Mouse (Mus musculus) layer of hippocampus, adult 8-10 months (tissue): Measurements from ENCODE around the gene Prkn. TPM values are rescaled to one million over a fixed set of nuclear protein-coding genes. Genes with fewer than 3 reads are reported as not detected.

ENCODE experiments used
- DNase-seq, 2 experiments: peaks; one replicate each; pipeline ENCODE4 v3.0.0; 2022; ENCODE audit warnings: low spot score in 2 of 2
- total RNA-seq, 4 experiments: library from RNA; stranded (reverse); gene quantifications; 2 replicates each; pipeline ENCODE4 v1.2.4; 2022

Prkn gene
- total RNA-seq, 4 experiments from 2014 or later, result 18.5 to 25.7 (median 19.9) TPM

DNA sequence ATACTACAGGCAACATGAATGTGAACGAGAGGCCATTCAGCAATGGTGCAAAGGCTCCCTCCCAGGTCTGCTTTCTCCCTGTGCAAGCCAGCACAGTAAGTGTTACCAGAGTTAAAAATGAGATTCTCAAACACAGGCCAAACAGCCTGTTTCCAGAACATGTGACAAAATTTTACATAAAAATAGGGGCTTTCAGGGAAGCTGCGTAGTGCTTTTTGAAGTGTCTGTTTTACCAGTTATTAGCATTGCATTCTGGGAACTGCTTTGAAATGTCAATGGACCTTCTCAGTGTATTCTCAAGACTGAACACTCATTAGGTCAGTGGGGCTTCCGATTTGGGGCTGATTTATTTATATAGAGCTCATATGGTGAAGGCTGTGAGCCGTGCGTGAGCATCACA is 799.6 kb downstream of the Prkn start:
- DNase-seq, result no peak

DNA sequence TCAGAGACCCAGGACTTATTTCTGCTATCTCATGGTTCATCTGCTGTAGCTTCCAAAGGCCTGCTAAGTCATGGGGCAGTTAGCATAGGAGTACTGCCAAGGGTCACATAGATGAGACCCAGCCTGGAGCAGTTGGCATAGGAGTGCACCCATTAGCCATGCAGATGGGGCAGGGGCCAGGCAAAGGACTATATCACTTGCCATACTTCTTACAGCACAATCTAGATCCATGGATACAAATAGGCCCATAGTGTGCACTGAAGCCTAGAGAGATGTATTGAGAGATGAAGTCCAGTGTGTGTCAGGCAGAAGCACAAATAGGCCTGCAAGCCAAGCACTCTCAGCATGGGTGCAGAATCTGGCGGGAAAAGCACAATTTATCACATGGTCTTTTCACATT is 802.1 kb downstream of the Prkn start:
- no peak for DNase-seq

DNA sequence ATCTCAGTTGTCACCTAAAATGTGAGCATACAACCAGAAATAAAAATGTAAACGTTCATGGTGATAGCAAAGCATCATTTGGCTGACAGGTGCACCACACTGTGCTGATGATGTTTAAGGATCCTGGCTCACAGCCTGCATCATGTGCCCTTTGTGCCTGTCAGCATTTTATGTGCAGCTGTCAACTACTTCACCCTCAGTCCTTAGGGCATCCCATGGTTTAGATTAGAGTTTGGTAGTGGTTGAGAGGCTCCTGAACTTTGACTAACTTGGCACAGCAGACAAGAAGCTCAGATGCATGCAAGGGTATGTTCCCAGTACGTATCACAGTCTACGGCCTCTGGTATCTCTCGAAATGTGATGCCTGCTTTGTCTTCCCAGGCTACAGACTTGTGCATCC is 803.8 kb downstream of the Prkn start:
- no peak for DNase-seq

DNA sequence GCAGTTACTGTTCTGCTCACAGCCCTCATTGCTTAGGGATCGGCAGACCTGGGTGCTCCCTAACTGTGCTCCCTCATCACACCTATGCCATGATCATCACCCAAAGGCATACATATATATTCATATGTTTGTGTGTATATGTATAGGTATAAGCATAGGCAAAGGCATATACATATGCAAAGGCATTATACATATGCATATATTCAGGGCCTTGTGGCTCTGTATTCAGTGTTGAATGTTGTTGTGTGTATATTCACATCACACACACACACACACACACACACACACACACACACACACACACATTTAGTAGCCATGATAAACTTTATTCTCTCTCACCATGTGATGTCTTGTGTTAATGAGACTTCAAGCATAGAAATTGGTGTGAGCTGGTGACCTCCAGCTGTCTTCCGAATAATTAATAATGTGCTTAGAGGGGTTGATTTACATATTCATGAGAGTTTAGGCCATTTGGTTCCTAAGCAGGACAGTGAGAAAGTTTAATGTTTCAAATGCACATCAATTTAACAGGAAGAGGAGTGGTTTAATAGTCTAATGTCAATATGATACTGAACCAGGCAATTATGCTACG is 804.8 kb downstream of the Prkn start:
- no peak for DNase-seq

DNA sequence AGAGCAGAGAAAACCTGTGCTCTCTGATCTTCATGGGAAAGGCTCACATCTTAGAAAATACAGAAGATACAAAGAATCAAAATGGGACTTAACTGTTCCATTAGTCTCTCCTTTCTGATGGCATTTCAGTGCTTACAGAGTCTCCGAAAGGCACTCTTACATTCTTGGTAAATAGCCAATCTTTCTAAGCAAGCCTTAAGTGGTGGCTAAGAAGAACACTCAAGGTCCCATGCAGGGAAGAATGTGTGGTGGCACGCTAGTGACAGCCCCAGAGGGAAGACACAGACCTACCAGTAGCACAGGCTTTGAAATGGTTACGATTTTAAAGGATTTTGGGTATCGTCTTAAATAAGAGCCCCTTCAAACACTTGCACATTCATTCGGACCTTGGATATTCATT is 816.2 kb downstream of the Prkn start:
- DNase-seq, result no peak

DNA sequence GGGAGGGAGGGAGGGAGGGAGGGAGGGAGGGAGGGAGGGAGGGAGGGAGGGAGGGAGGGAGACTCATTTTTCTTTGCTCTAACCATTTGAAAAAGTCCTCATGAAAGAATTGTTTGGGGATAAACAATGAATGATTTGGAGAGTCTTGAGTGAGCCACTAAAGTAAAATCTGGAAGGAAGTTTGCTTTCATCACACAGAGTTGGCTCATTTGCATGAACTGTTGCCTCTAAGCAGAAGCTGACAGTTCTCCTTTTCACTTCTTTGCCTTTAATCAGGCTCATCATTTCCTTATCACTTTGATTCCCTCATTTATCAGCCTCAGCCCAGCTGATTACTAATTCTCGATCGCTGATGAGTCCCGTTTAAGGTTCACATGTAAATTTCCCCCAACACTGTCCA is 816.7 kb downstream of the Prkn start:
- DNase-seq, result no peak

DNA sequence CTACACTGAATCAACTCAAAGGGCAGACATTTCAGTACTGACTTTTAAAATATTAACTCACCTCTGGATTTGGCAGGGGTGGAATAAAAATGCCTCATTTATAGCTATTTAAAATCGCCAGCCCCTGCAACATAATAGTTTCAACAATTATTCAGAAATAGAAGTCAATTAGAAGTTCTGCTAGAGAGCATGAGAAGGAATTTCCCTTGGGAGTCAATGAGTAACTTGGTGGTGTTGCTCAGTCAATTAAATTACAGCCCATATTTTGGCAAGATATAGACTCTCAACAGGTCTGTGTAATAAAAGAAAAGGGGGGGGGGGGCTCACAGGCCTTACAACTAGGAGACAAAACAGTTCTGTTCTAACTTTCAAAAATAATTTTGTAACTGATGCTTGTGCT is 821.7 kb downstream of the Prkn start:
- DNase-seq, result no peak

DNA sequence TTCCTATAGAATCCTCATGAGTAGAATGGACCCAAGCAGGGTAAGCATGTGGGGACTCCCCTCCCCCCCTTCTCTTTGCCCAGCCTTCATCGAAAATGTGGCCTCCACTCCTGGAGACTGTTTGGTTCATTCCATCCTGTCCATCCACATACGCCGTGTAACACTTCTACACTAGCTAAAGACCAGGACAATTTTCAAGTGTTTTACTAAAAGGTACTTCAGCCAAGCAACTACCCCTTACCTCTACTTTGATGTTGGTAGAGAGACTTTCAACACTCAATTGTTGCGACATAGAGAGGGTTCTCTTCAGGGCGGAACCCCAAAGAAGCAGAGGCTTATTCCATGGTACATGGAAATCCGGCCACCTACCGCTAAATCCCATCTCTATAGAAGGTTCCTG is 823.3 kb downstream of the Prkn start:
- DNase-seq, result no peak

DNA sequence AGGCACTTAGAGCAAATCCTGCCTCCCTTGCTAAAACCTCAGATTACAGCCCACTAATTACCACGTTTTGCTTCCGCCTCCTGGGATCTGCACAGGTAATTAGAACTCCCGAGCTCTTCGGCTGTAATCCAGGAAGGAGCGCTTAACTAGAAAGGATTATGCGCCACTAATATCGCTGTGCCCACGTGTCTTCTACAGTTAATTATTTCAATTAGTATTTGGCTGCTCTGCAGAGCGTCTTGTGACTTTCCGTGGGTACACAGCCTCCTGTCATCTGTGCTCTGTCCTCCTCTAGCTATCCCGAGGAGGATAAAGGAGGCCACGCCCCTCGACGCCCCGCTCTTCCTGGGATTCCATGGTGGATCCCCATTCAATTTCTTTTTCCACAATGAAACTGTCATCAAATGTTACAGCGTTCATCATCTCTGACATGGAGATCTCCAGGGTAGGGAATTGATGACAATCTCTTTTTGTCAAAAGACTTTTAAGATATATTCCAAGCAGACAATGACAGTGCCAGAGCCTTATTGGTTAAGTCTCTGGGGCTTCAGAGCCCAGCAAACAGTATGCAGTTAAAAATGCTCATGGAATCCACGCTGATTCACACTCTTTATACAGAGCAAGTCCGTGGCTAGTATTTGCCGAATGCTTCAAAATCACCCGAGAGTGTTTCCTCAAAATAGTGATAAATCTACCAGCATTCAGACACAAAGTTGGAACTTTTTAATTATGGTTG is 824.6 kb downstream of the Prkn start:
- DNase-seq, result peak in 1 of 2 experiments; percentile 10

DNA sequence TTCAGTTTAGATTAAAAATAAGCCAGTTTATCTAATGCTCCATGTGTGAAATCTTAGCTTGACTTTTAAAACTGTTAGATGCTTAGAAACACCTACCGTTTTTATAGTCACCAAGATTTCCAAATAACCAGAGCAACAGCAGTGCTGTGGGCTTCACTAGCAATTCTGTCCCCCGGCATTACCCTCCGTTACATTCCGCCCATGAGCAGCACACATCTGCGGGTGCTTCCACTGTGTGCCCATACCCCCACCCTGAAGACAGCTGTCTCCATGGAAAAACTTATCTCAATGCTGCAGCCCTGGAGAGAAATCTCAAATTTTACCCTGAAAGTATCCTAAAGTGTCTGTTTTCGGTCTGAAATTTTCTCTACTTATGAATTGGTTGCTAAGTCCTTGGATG is 839.5 kb downstream of the Prkn start:
- peak; percentile 12 to 25 for DNase-seq

DNA sequence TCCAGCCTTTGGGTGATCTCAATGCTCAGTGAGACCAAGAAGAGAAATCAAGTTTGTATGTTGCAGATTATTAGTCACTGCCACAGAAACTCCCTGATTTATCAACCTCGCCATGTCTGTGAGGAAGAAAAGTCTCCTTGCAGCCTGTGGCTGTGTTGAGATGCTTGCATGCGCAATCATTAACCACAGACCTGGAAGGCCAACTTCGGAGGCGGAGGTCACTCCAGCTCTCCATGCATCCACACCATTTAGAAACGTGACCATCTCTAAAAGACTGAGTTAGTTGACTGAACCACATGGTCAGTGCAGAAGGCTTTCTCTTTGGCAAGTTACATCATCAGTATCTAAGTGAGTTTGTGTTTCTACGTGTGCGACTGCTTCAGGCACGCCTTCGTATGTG is 840.3 kb downstream of the Prkn start:
- DNase-seq, result no peak

DNA sequence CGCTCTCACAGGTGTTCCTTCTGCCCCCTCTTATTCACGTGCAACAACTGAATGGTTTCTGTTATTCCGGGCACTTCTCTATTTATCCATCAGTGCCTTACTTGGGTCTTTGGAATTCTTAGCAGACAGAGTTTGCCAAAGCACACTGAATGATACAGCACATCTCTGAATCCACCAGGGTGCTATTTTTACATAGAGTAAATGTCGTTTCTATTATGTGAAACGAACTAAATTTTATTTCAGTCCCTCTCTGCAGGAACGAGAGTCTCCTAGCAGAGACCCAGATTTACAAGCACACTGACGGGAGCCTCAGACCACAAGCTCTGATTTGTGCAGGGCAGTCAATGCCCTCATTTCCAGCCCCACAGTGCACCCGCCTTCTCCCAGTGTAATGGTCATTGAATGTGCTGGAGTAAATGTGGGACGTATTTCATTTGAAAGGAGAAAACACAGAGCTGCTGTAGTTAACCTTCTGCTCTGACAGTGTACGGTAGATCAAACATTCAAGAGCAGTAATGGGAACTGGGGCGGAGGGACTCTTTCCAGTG is 841.7 kb downstream of the Prkn start:
- DNase-seq, result peak in 1 of 2 experiments; percentile 11

DNA sequence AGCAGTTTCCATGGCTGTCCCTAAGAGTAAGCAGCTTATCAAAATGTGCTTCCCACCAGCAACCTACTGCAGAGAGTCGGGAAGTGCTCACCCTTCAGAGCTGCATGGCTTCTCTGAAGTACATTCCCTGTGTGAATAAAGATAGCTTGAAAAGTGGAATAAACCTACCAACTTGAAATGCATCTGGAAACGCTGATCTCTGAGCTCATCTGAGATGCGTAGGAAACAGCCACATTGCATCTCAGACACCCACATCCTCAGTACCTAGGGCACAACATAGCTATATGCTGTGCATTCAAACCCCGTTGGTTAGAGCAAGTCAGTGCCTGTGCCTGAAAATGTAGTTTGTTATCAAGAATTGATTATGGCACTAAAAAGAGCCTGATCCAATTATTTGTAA is 864.8 kb downstream of the Prkn start:
- DNase-seq, result no peak

DNA sequence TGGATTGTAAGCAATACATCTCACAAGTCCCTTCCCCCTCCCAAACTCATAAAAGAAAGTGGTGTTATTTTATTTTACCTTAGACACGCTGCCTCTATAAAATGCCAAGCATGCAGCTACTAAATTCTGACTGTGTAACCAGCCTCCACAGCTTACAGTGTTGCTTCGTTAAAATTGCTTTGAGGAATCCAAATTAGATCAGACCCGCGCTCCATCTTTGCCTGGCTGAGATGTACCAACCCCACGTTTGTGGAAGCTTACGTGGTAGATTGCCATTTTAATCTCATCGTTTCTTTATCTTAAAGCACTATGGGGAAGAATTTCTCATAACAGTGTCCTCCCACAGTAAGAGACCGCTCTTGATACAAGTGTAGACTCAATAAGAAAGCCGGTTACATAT is 865.6 kb downstream of the Prkn start:
- DNase-seq, result no peak

DNA sequence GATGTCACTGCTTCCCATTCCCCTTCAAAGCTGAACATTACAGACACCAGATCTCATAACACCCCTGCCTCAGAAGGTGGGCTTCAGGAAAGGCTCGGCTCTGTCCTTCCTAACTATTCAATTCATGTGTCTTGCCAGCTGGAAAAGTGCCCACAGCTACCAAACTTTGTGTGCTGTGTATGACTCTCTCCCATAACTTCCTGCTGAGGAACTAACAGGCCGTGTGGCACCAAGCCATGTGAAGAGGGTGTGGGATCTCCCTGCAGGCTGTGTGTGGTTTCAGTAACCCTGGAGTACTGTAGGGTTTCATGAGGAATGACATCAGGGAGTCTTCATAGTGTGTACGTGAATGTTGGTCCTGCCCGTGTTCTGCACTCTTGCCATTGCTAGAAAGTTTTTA is 871.9 kb downstream of the Prkn start:
- DNase-seq, result no peak

DNA sequence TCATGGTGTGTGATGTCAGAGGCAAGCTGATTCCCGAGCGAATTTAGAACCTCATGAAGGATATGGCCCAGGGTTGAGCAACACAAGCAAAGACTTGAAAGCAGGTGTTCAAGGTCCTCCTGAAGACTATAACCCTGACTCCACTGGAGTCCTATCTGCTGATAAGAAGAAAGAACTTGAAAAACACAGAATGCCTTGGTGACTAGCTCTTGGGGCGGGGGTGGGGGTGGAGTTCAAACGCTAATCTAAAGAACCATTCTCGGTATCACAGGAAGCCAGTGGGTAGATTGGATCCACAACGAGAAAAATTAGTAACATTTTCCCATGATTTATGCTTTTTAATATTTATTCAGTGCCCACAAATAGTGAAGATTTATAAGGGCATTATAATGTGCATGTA is 879.6 kb downstream of the Prkn start:
- DNase-seq, result no peak

DNA sequence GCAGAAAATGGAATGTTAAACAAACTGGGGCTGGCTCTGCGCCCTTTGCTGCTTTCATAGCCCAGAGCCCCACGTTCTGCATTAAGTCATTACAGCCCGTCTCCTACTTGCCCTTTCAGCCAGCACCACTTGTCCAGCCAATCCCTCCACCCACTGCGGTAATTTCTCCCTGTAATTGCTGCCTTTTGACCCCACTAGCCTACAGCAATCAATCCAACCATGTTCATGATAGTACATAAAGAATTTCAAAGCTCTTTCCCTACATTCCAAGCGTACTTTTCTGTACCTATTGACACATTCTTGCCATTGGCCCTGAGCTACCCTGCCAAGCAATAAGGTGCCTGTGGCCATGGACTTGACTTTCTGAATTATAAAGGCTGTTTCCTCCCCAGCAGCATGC is 881.7 kb downstream of the Prkn start:
- DNase-seq, result no peak

DNA sequence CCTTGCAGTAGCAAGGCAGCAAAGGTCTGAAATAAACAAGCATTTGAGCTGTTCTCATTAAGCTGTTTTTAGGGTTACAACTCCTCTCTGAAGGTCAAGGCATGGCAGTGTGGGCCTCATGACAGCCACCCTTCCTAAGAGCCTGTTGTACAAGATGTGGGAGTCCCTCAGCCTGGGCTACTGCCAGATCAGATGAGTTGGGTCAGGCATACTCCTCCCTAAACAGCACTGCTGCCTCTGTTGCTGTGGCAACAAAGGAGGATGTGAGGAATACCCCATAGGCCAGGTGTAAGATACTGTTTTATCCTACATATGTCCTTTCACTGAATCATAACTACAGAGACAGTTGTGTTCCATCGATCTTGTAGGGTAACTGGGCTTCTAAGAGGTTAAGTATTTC is 882.3 kb downstream of the Prkn start:
- DNase-seq, result no peak

DNA sequence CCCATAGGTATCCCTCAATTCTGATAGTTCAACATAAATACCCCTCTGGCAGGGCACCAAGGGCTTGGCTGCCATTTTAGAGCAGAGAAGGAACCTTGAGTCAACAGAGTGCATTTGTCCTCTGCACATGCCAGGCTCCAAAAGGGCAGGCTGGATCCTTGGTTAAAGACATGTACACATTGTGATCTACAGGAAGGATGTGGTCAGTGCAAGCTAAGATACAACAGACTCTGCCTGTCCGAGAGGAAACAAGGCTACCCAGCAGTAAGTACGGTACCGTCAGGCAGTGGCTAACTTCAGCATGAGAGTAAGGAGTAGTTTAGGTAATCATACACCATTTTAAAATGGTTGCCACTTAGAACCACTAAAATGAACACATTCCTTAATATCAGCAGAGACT is 884.0 kb downstream of the Prkn start:
- no peak for DNase-seq

DNA sequence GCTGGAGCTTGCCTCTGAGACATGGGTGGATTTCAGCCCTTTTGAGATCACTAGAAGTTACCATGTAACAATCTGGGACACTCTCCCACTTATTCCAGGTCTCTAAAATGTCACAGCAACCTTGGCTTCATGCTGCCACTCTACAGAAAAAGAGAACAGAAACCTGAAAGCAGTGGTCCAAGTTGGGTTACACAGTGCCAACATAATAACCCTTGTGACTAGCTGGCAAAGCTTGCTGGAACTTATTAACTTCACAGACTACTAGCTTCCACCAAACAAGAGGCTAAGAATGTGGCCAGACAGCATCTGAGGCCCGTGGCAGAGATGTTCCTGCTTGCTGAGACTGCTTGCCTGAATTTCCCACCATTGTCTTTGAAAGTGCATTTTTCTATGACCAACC is 886.9 kb downstream of the Prkn start:
- no peak for DNase-seq

DNA sequence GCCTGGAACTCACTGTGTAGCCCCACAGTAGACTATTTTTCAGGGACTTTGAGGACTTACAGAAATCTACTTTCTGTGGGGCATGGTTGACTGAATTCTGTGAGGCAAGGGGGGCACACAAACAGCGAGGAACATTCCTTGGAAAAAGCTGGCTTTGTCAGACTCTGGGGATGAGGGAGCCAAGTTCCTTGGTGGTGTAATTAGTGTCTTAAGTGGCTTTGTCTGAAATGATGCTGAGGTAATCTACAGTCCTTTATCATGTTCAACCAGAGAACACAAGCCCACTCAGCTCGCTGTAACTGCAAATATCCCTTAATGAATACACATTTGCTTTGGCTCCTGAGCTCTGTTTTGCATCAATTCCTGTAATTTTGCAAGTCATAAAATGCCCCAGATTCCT is 888.1 kb downstream of the Prkn start:
- DNase-seq, result no peak

DNA sequence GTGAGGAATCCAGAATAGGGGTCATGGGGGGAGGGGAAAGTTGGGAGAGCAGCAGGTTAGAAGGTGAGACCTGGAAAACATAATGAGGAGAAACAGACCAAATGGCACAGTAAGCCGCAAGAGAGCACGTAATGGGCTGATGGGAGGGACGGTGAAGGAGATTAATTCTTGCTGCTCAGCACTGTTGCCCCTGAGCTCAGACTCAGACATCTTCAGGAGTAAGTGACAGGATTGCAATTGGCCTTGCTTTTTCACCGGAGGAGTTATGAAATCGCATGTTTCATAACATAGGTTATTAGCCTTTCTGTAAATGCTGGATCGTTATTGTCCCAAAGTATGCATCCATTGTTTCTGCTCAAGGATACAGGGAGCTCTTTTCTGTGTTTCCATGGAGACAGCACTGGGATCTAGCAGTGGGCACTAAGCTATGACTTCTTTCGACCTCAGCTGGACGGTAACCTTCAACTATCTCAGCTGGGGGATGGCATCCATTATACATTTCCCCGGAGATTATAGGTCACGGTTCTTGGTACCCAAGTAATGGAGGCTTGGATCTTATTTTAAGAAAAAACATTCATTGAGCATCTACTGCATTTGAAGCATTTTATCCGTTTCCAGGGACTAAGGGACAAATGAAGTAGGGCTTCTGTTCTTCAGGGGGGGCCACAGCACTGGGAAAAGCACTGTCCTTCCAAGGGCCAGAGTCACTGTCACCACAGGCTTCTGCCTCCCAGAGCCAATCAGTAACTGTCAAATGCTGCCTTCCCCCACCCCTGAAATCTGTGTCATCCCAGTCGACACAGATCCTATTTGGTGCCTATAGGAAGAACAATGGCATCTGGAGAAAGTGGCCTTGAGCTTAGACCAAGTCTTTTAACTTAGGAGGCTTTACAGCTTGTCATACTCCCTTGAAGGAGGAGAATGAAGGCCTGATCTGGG is 890.7 kb downstream of the Prkn start:
- DNase-seq, result no peak
